Mouse (Mus musculus) myocyte (in vitro differentiated cells): Measurements from ENCODE around the gene Gm11562.

ENCODE experiments used
- CEBPB ChIP-seq: IDR thresholded peaks from 2 replicates; pipeline ENCODE4 v1.6.1; 2011; ENCODE audit warnings: mild to moderate bottlenecking, moderate library complexity; ENCODE audit not compliant: poor library complexity, insufficient read depth, severe bottlenecking
- E2F4 ChIP-seq: IDR thresholded peaks from one replicate; pipeline ENCODE4 v1.6.1; 2011; ENCODE audit warnings: mild to moderate bottlenecking, control low read depth, moderate library complexity; ENCODE audit not compliant: insufficient read depth
- MAX ChIP-seq: IDR thresholded peaks from one replicate; pipeline ENCODE4 v1.6.1; 2011; ENCODE audit warnings: low read depth, mild to moderate bottlenecking, control low read depth
- MYOD1 ChIP-seq, 3 experiments: IDR thresholded peaks; one replicate each; pipeline ENCODE4 v1.6.1; 2011; ENCODE audit warnings: control low read depth in 2 of 3, low read depth in 2 of 3, mild to moderate bottlenecking in 2 of 3, moderate library complexity in 1 of 3; ENCODE audit not compliant: insufficient read length in 2 of 3, control insufficient read depth in 1 of 3
- MYOG ChIP-seq, 3 experiments: IDR thresholded peaks; one replicate each; pipeline ENCODE4 v1.6.1; 2011; ENCODE audit warnings: control low read depth in 2 of 3, low read depth in 2 of 3, mild to moderate bottlenecking in 2 of 3; ENCODE audit not compliant: insufficient read length in 2 of 3, control insufficient read depth in 1 of 3, insufficient read depth in 1 of 3
- POLR2A ChIP-seq: IDR thresholded peaks from one replicate; pipeline ENCODE4 v1.6.1; 2011; ENCODE audit warnings: low read depth, mild to moderate bottlenecking, control low read depth, moderate library complexity; ENCODE audit not compliant: insufficient read length
- POLR2AphosphoS2 ChIP-seq: IDR thresholded peaks from one replicate; pipeline ENCODE4 v1.6.1; 2011; ENCODE audit warnings: low read depth, control low read depth; ENCODE audit not compliant: insufficient read length
- REST ChIP-seq: IDR thresholded peaks from one replicate; pipeline ENCODE4 v1.6.1; 2011; ENCODE audit warnings: mild to moderate bottlenecking, control low read depth, moderate library complexity; ENCODE audit not compliant: insufficient read depth, insufficient read length
- TCF12 ChIP-seq: IDR thresholded peaks from one replicate; pipeline ENCODE4 v1.6.1; 2011; ENCODE audit warnings: mild to moderate bottlenecking, control low read depth; ENCODE audit not compliant: poor library complexity, insufficient read depth, severe bottlenecking
- TCF3 ChIP-seq: IDR thresholded peaks from one replicate; pipeline ENCODE4 v1.6.1; 2011; ENCODE audit warnings: low read depth, control low read depth; ENCODE audit not compliant: insufficient read length

GRCm38 (mm10) chr11:99574106-99574505, 46.1 kb downstream of the Gm11562 start:
- TF ChIP-seq POLR2A (no peak), REST (no peak), MYOG (IDR thresholded peaks at IDR 0.05; ENCODE audit: control insufficient read depth in 1 of 3, insufficient read depth in 1 of 3, insufficient read length in 2 of 3, low read depth in 2 of 3) (no peak), TCF12 (no peak), E2F4 (no peak), MYOD1 (IDR thresholded peaks at IDR 0.05; ENCODE audit: control insufficient read depth in 1 of 3, insufficient read length in 2 of 3, low read depth in 2 of 3) (no peak), MAX (no peak), TCF3 (no peak), CEBPB (no peak), POLR2AphosphoS2 (no peak)
